Comparison of ENCODE assay signal across 12 mouse cellular contexts in the genomic region with DNA sequence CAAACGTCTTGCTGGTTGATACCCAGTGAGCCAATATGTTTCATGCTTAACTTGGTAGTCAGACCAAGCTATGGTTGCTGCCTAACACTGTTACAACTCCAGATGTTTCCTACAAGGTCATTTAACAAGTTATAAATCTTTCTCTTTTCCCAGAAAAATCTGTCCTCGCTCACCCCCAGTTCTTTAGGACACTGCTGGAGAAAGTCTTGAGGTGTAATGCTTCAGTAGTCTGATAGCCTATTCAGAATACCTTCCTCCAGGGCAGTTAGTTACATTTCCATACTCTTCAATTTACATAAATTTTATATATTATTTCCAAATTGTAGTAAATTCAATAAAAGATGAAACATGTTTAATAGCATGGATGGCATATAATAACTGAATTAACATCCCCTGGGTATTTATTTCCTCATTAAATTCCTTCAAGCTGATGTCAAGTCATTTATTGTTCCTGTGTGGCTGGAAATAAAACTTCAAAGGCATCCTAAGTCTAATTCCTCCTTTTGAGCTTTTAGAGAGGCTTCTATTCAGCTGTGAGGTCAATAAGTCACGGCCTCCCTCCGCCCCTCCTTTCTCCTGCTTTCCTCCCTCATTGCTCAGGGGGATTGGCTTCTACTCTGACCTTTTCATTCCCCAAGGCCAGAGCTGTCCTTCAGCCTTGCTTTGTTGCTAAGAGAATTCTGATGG.
DNase-seq lines count a peak whose midpoint lies in the region; TF ChIP-seq lines count a peak whose summit lies in the region.
"Had no signal": no experiment of that assay in that cellular context is flagged by ENCODE, and none has a peak within 500 bp of the region (broad histone marks: within the 10 kb centered on the region; RNA-seq: fewer than 3 reads in every experiment).

No protein-coding gene starts in this region.

- no peaks in the 10 kb centered on the region for H3K9me3 ChIP-seq in ES-E14 (ENCODE audit: control insufficient read depth, insufficient read depth, low read depth, low read length)

- no peaks in the 10 kb centered on the region for H3K36me3 ChIP-seq in ES-E14 (ENCODE audit: control insufficient read depth, insufficient read depth, low read length, poor library complexity, severe bottlenecking)

- no peak overlapping the region; the same call in 1 of the 2 replicates for H3K27ac ChIP-seq in ES-E14 (ENCODE audit: insufficient read depth, low read depth, low read length, poor library complexity, severe bottlenecking)
- H3K27ac ChIP-seq in cerebellum, adult 2 months (ENCODE audit: insufficient read depth, low read length) = no peak overlapping the region
- H3K27ac ChIP-seq: heart, adult 2 months; stomach, postnatal 0 days had no signal

- peak; percentile 72 for DNase-seq in ES-E14 (ENCODE audit: low read depth, low spot score)
- peak; percentile 79 for DNase-seq in adrenal gland, adult 8-10 months
- peak; percentile 77 for DNase-seq in hindlimb bud, embryonic 11.5 days (ENCODE audit: extremely low spot score, low read depth, low spot score)
- peak; percentile 86 for DNase-seq in mesoderm, embryonic 11.5 days (ENCODE audit: low read depth, low spot score)
- DNase-seq in cerebellum, postnatal 10 days = no peak
- no peak for DNase-seq in left cerebral cortex, adult 9 months (ENCODE audit: low spot score in 2 of 2)
- DNase-seq in spleen, adult 12 weeks (ENCODE audit: low spot score) = no peak
- no peak for DNase-seq in cerebellum, adult 2 months
- DNase-seq: left cerebral cortex, postnatal 4 days had no signal

- H3K9ac ChIP-seq in ES-E14 (ENCODE audit: insufficient read depth, low read depth, low read length, poor library complexity, severe bottlenecking) = no peak overlapping the region

- peaks cover 0 to 2% of the 10 kb centered on the region in 2 experiments; a peak in 1 of 4 replicates for H3K4me1 ChIP-seq in ES-E14 (ENCODE audit: control insufficient read depth in 2 of 2, insufficient read depth in 2 of 2, low read length in 2 of 2, poor library complexity in 1 of 2)
- H3K4me1 ChIP-seq in cerebellum, adult 2 months (ENCODE audit: control insufficient read depth, insufficient read depth, low read length) = no peaks in the 10 kb centered on the region

- no peaks in the 10 kb centered on the region for H3K27me3 ChIP-seq in cerebellum, adult 2 months (ENCODE audit: control insufficient read depth, insufficient read depth, low read length)
- H3K27me3 ChIP-seq: Patski had no signal

- no peak for TF ChIP-seq POLR2A in cerebellum, adult 2 months (IDR thresholded peaks at IDR 0.05; ENCODE audit: borderline replicate concordance, insufficient read depth, low read length)

- in situ Hi-C loops in ES-E14 (cut with MboI; ENCODE audit: low sequenced_read_pairs in 2 of 2, unreplicated experiment in 2 of 2) = no loop called here

- no peak for TF ChIP-seq CTCF in cerebellum, adult 2 months (IDR thresholded peaks at IDR 0.05; ENCODE audit: borderline replicate concordance, insufficient read depth, low read depth, low read length)

- no peak overlapping the region for H3K4me3 ChIP-seq in ES-E14 (ENCODE audit: insufficient read depth in 1 of 2, low read depth in 1 of 2, low read length in 2 of 2, poor library complexity in 1 of 2, severe bottlenecking in 1 of 2)
- H3K4me3 ChIP-seq in cerebellum, adult 2 months (replicated peaks; ENCODE audit: insufficient read depth, low read depth, low read length) = no peak overlapping the region
- H3K4me3 ChIP-seq: heart, adult 2 months had no signal

- 56% methylated on average over 4 of the region's 4 CpGs for WGBS in cerebellum, adult 2 months

TF ChIP-seq in ES-E14, 5 proteins besides CTCF, POLR2A, EP300 and RAD21:
- TF ChIP-seq CHD2 (IDR thresholded peaks at IDR 0.05; ENCODE audit: low read depth, low read length) (no peak), ZNF384 (IDR thresholded peaks at IDR 0.05; ENCODE audit: low read depth, low read length) (no peak), MAFK (IDR thresholded peaks at IDR 0.05; ENCODE audit: insufficient read depth, low read depth, low read length) (no peak), HCFC1 (IDR thresholded peaks at IDR 0.05; ENCODE audit: borderline replicate concordance, insufficient read depth, low read length) (no peak), ZC3H11A (IDR thresholded peaks at IDR 0.05; ENCODE audit: borderline replicate concordance, low read depth, low read length) (no peak)

Comparison
In these comparisons a context has a peak if more than half of its experiments do, and no peak if none do; other contexts are left out.
1. DNase-seq: peak in ES-E14 (single experiment), adrenal gland, adult 8-10 months (single experiment), hindlimb bud, embryonic 11.5 days (single experiment) and mesoderm, embryonic 11.5 days (single experiment); none in cerebellum, postnatal 10 days (0 of 2), left cerebral cortex, adult 9 months (0 of 2), spleen, adult 12 weeks (single experiment) and cerebellum, adult 2 months (0 of 2).